Mouse (Mus musculus): ENCODE measurements around the gene Gm47189. TPM values are rescaled to one million over a fixed set of nuclear protein-coding genes. Genes with fewer than 3 reads are reported as not detected.

The Gm47189 gene
- polyA plus RNA-seq (2012; rRNA removed): not detected in 2 replicates

GRCm38 (mm10) chr14:41772341-41772740 is at the start of gene Gm47189:
TSS of gene Gm47189 (minus strand) at chr14:41772441.

DNA sequence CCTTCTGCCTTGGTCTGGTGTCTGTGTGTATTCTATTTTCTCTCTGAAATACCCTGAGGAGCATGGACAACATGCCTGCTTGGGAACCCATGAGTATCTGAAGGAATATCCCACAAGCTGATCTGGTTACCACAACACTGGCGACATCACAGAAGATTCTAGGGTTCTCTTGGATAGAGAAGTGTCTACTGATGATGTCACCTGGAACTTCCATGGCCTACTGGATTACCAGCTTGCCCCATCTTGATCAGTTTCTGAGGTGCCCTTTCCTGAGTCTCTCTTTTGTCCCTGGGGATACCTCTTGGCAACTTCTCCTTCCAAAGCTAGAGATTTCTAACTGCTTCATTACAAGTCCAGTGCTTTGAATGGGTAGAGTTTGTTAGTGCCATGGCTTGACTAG is 21.7 kb downstream of the Gm47189 start, which contains the start of gene Gm7929:
Gene Gm7929 (minus strand): TSS at position 101 of the 400 bp plus-strand sequence.

Other genes with a start within 250 kb of the Gm47189 start
- gene Gm7970, start 216.9 kb downstream of the Gm47189 start, polyA plus RNA-seq (2012; rRNA removed): not detected in 2 replicates
- gene 1700049E17Rik2, start 199.2 kb downstream of the Gm47189 start, polyA plus RNA-seq (2012; rRNA removed): not detected in 2 replicates
- not detected in 2 replicates for gene Gm3072, start 147.8 kb downstream of the Gm47189 start, polyA plus RNA-seq (2012; rRNA removed)
- gene Gm3676, start 126.0 kb downstream of the Gm47189 start, polyA plus RNA-seq (2012; rRNA removed): not detected in 2 replicates
- gene Gm8068, start 70.6 kb downstream of the Gm47189 start, polyA plus RNA-seq (2012; rRNA removed): not detected in 2 replicates
- gene Gm7929, start 21.8 kb downstream of the Gm47189 start, polyA plus RNA-seq (2012; rRNA removed): not detected in 2 replicates
- gene Gm7980, start 134.8 kb upstream of the Gm47189 start, polyA plus RNA-seq (2012; rRNA removed): not detected in 2 replicates
- gene 1700049E17Rik1, start 152.5 kb upstream of the Gm47189 start, polyA plus RNA-seq (2012; rRNA removed): not detected in 2 replicates
- gene 1700024B05Rik, start 171.6 kb upstream of the Gm47189 start, polyA plus RNA-seq (2012; rRNA removed): not detected in 2 replicates
- not detected in 2 replicates for gene Gm6401, start 195.5 kb upstream of the Gm47189 start, polyA plus RNA-seq (2012; rRNA removed)
- not detected in 2 replicates for gene Gm3543, start 210.9 kb upstream of the Gm47189 start, polyA plus RNA-seq (2012; rRNA removed)

Data from colon, adult 2 months (tissue).